Mouse (Mus musculus): ENCODE data around the gene Nrbp1.

GRCm38 (mm10) chr5:31255381-31255780 lies 14.7 kb downstream of the Nrbp1 start:
- TF ChIP-seq CTCF (conservative IDR thresholded peaks at IDR 0.05; ENCODE audit: insufficient read depth, insufficient read length, low read depth, low read length) (no peak), POLR2A (IDR thresholded peaks at IDR 0.05; ENCODE audit: low read depth, low read length) (no peak)

All from kidney, adult 2 months (tissue).